Mouse (Mus musculus): ENCODE measurements at regions not wholly inside any gene's neighbourhood (a gene's known extent, or its start where the extent isn't known, plus 50 kb on each side); places are given as distances from the start of the nearest gene placed in this dataset.

GRCm38 (mm10) chr16:95800911-95801442, 99.1 kb downstream of the Ets2 start:
- TF ChIP-seq CTCF (IDR thresholded peaks at IDR 0.05; ENCODE audit: control insufficient read depth, insufficient read depth, low read length) (no peak), POLR2A (IDR thresholded peaks at IDR 0.05; ENCODE audit: borderline replicate concordance, control insufficient read depth, low read depth, low read length) (no peak)
- Histone ChIP-seq H3K27ac (ENCODE audit: control insufficient read depth, insufficient read depth, low read depth, low read length, poor library complexity) (no peak overlapping the region), H3K4me1 (ENCODE audit: control insufficient read depth, insufficient read depth, low read length) (no peaks in the 10 kb centered on the region; the same call in 1 of the 2 replicates), H3K4me3 (replicated peaks; ENCODE audit: control insufficient read depth, low read depth, low read length) (no peak overlapping the region)
- WGBS: 77% methylated on average over 7 of the region's 7 CpGs

GRCm38 (mm10) chr16:95798582-95798981, 96.7 kb downstream of the Ets2 start:
- no peak overlapping the region for H3K27ac ChIP-seq (ENCODE audit: control insufficient read depth, insufficient read depth, low read depth, low read length, poor library complexity)
- H3K4me3 ChIP-seq (replicated peaks; ENCODE audit: control insufficient read depth, low read depth, low read length): no peak overlapping the region
- WGBS: 53% methylated on average over 9 of the region's 9 CpGs
- no peaks in the 10 kb centered on the region; the same call in 1 of the 2 replicates for H3K4me1 ChIP-seq (ENCODE audit: control insufficient read depth, insufficient read depth, low read length)
- TF ChIP-seq CTCF (IDR thresholded peaks at IDR 0.05; ENCODE audit: control insufficient read depth, insufficient read depth, low read length): no peak
- TF ChIP-seq POLR2A (IDR thresholded peaks at IDR 0.05; ENCODE audit: borderline replicate concordance, control insufficient read depth, low read depth, low read length): no peak

GRCm38 (mm10) chr16:95798099-95798498, 96.2 kb downstream of the Ets2 start:
- 77% methylated on average over 11 of the region's 11 CpGs for WGBS
- H3K4me3 ChIP-seq (replicated peaks; ENCODE audit: control insufficient read depth, low read depth, low read length): no peak overlapping the region

GRCm38 (mm10) chr16:95797141-95797540, 95.3 kb downstream of the Ets2 start:
- no peak for TF ChIP-seq CTCF (IDR thresholded peaks at IDR 0.05; ENCODE audit: control insufficient read depth, insufficient read depth, low read length)
- TF ChIP-seq POLR2A (IDR thresholded peaks at IDR 0.05; ENCODE audit: borderline replicate concordance, control insufficient read depth, low read depth, low read length): no peak
- H3K4me3 ChIP-seq (replicated peaks; ENCODE audit: control insufficient read depth, low read depth, low read length): no peak overlapping the region
- 56% methylated on average over 2 of the region's 2 CpGs for WGBS
- no peak overlapping the region for H3K27ac ChIP-seq (ENCODE audit: control insufficient read depth, insufficient read depth, low read depth, low read length, poor library complexity)
- H3K4me1 ChIP-seq (ENCODE audit: control insufficient read depth, insufficient read depth, low read length): no peaks in the 10 kb centered on the region; the same call in 1 of the 2 replicates

More at GRCm38 (mm10) chr16:95798099-95798498, 96.2 kb downstream of the Ets2 start:
- Histone ChIP-seq H3K4me1 (ENCODE audit: control insufficient read depth, insufficient read depth, low read length) (no peaks in the 10 kb centered on the region; the same call in 1 of the 2 replicates), H3K27ac (ENCODE audit: control insufficient read depth, insufficient read depth, low read depth, low read length, poor library complexity) (no peak overlapping the region)
- no peak for TF ChIP-seq CTCF (IDR thresholded peaks at IDR 0.05; ENCODE audit: control insufficient read depth, insufficient read depth, low read length)
- TF ChIP-seq POLR2A (IDR thresholded peaks at IDR 0.05; ENCODE audit: borderline replicate concordance, control insufficient read depth, low read depth, low read length): no peak

GRCm38 (mm10) chr16:95794876-95795275, 93.0 kb downstream of the Ets2 start:
- TF ChIP-seq POLR2A (IDR thresholded peaks at IDR 0.05; ENCODE audit: borderline replicate concordance, control insufficient read depth, low read depth, low read length) (no peak), CTCF (IDR thresholded peaks at IDR 0.05; ENCODE audit: control insufficient read depth, insufficient read depth, low read length) (no peak)
- Histone ChIP-seq H3K4me1 (ENCODE audit: control insufficient read depth, insufficient read depth, low read length) (no peaks in the 10 kb centered on the region; the same call in 1 of the 2 replicates), H3K4me3 (replicated peaks; ENCODE audit: control insufficient read depth, low read depth, low read length) (no peak overlapping the region), H3K27ac (ENCODE audit: control insufficient read depth, insufficient read depth, low read depth, low read length, poor library complexity) (no peak overlapping the region)
- 91% methylated on average over 8 of the region's 8 CpGs for WGBS

- TF ChIP-seq POLR2A (IDR thresholded peaks at IDR 0.05; ENCODE audit: borderline replicate concordance, control insufficient read depth, low read depth, low read length) (no peak), CTCF (IDR thresholded peaks at IDR 0.05; ENCODE audit: control insufficient read depth, insufficient read depth, low read length) (no peak)
- Histone ChIP-seq H3K27ac (ENCODE audit: control insufficient read depth, insufficient read depth, low read depth, low read length, poor library complexity) (no peak overlapping the region), H3K4me1 (ENCODE audit: control insufficient read depth, insufficient read depth, low read length) (no peaks in the 10 kb centered on the region; the same call in 1 of the 2 replicates), H3K4me3 (replicated peaks; ENCODE audit: control insufficient read depth, low read depth, low read length) (no peak overlapping the region)
- 73% methylated on average over 10 of the region's 10 CpGs for WGBS
Observed at GRCm38 (mm10) chr16:95794281-95794727, 92.4 kb downstream of the Ets2 start.

- WGBS: 87% methylated on average over 4 of the region's 4 CpGs
- H3K27ac ChIP-seq (ENCODE audit: control insufficient read depth, insufficient read depth, low read depth, low read length, poor library complexity): no peak overlapping the region
- TF ChIP-seq POLR2A (IDR thresholded peaks at IDR 0.05; ENCODE audit: borderline replicate concordance, control insufficient read depth, low read depth, low read length): no peak
- TF ChIP-seq CTCF (IDR thresholded peaks at IDR 0.05; ENCODE audit: control insufficient read depth, insufficient read depth, low read length): no peak
Observed at GRCm38 (mm10) chr16:95790691-95791090, 88.8 kb downstream of the Ets2 start.

GRCm38 (mm10) chr16:95789548-95789947, 87.7 kb downstream of the Ets2 start:
- Histone ChIP-seq H3K27ac (ENCODE audit: control insufficient read depth, insufficient read depth, low read depth, low read length, poor library complexity) (no peak overlapping the region), H3K4me1 (ENCODE audit: control insufficient read depth, insufficient read depth, low read length) (no peaks in the 10 kb centered on the region), H3K4me3 (replicated peaks; ENCODE audit: control insufficient read depth, low read depth, low read length) (no peak overlapping the region)
- TF ChIP-seq POLR2A (IDR thresholded peaks at IDR 0.05; ENCODE audit: borderline replicate concordance, control insufficient read depth, low read depth, low read length): no peak
- no peak for TF ChIP-seq CTCF (IDR thresholded peaks at IDR 0.05; ENCODE audit: control insufficient read depth, insufficient read depth, low read length)

More at GRCm38 (mm10) chr16:95790691-95791090, 88.8 kb downstream of the Ets2 start:
- H3K4me1 ChIP-seq (ENCODE audit: control insufficient read depth, insufficient read depth, low read length): no peaks in the 10 kb centered on the region
- no peak overlapping the region for H3K4me3 ChIP-seq (replicated peaks; ENCODE audit: control insufficient read depth, low read depth, low read length)

Data from bone marrow, adult 2 months (tissue).